Mouse (Mus musculus) heart, postnatal 0 days (tissue): Measurements from ENCODE around the gene Acsl6. TPM values are rescaled to one million over a fixed set of nuclear protein-coding genes. Genes with fewer than 3 reads are reported as not detected.

Source experiments
- ATAC-seq: fragments of 200-750 bp; cut with Nextera tagmentation; 2 replicates; pipeline ENCODE4 v1.8.0; 2017; ENCODE audit warnings: low read depth, moderate number of reproducible peaks, moderate library complexity; ENCODE audit not compliant: insufficient read depth
- DNase-seq: peaks from one replicate; pipeline ENCODE4 v3.0.0-alpha.2; 2016; ENCODE audit warnings: low spot score
- H3K27ac ChIP-seq: fragments of 300-500 bp; sonication (generic); 2 replicates; pipeline ENCODE4 v1.5.1; 2014; ENCODE audit warnings: low read depth, mild to moderate bottlenecking
- H3K27me3 ChIP-seq: fragments of 300-500 bp; sonication (generic); 2 replicates; pipeline ENCODE4 v1.6.1; 2014; ENCODE audit warnings: low read length, mixed read lengths; ENCODE audit not compliant: control insufficient read depth, insufficient read depth
- H3K36me3 ChIP-seq: fragments of 300-500 bp; sonication (generic); replicated peaks from 2 replicates; pipeline ENCODE4 v1.6.1; 2014; ENCODE audit warnings: low read length, mixed read lengths; ENCODE audit not compliant: control insufficient read depth, insufficient read depth
- H3K4me1 ChIP-seq: fragments of 300-500 bp; sonication (generic); 2 replicates; pipeline ENCODE4 v1.6.1; 2014; ENCODE audit warnings: antibody characterized with exemption; ENCODE audit not compliant: control insufficient read depth, insufficient read depth
- H3K4me2 ChIP-seq: fragments of 300-500 bp; sonication (generic); 2 replicates; pipeline ENCODE4 v1.6.1; 2014; ENCODE audit warnings: low read depth, mild to moderate bottlenecking, low read length, moderate library complexity
- H3K4me3 ChIP-seq: fragments of 300-500 bp; sonication (generic); 2 replicates; pipeline ENCODE4 v1.5.1; 2014; ENCODE audit warnings: low read depth, low read length
- H3K9ac ChIP-seq: fragments of 300-500 bp; sonication (generic); replicated peaks from 2 replicates; pipeline ENCODE4 v1.6.1; 2014; ENCODE audit warnings: low read depth, low read length, mixed read lengths
- H3K9me3 ChIP-seq: fragments of 300-500 bp; sonication (generic); replicated peaks from 2 replicates; pipeline ENCODE4 v1.6.1; 2016; ENCODE audit warnings: low read length; ENCODE audit not compliant: control insufficient read depth
- CTCF ChIP-seq: IDR thresholded peaks from 2 replicates; pipeline ENCODE4 v1.5.1; 2016; ENCODE audit warnings: antibody characterized with exemption, control low read depth, low read depth
- EP300 ChIP-seq: IDR thresholded peaks from 2 replicates; pipeline ENCODE4 v1.6.1; 2016; ENCODE audit warnings: antibody characterized with exemption, low read depth
- WGBS: fragments of 180-500 bp; shearing (Covaris S2); extraction: QIAGEN DNeasy Blood & Tissue Kit; methylation state at CpG from one replicate; pipeline ENCODE4 v1.1.7; 2014; 5-methylcytosine and 5-hydroxymethylcytosine counted together
- polyA plus RNA-seq: library from polyadenylated mRNA; unstranded; fragments of >200 nt; fragmentation: Nextera tagmentation; extraction: Ambion mirVana; gene quantifications from 2 replicates; pipeline ENCODE4 v1.2.1, GENCODE M21; 2015
- total RNA-seq: library from RNA; depleted of rRNA; stranded (reverse); fragments of >200 nt; gene quantifications from 2 replicates; pipeline ENCODE4 v1.2.3, GENCODE M21; 2014; ENCODE audit warnings: low replicate concordance

Acsl6 gene
- total and polyA plus RNA-seq, 2 experiments from 2014 or later: 0.04 to 0.51 TPM

- Histone ChIP-seq H3K9ac (no peak overlapping the region), H3K9me3 (no peaks in the 10 kb centered on the region), H3K27me3 (no peaks in the 10 kb centered on the region), H3K36me3 (no peaks in the 10 kb centered on the region), H3K4me2 (no peak overlapping the region), H3K4me1 (no peaks in the 10 kb centered on the region), H3K4me3 (no peak overlapping the region), H3K27ac (no peak overlapping the region)
- DNase-seq (no peak), ATAC-seq (no peak)
- WGBS: 58% methylated on average over 7 of the region's 7 CpGs
- TF ChIP-seq CTCF (no peak), EP300 (no peak)
Observed at GRCm38 (mm10) chr11:54355564-54355955, 52.0 kb downstream of the Acsl6 start.

DNA sequence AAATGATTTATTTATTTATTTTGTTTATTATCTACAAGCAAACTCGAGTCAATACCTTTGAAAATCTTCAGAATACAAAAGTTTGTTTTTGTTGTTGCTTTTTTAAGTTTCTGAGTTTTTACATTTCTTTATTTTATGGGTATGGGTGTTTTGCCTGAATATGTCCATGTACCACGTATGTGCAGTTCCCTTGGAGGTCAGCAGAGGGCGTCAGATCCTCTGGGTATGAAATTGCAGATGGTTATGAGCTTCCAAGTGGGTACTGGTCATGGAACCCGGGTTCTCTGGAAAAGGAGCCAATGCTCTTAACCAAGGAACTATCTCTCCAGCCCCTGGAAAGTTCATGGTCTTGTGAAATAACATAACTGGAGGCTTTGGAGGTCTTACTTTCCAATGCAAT, 53.1 kb downstream of the Acsl6 start:
- H3K36me3 ChIP-seq: no peaks in the 10 kb centered on the region
- H3K4me2 ChIP-seq: no peak overlapping the region
- H3K4me1 ChIP-seq: no peaks in the 10 kb centered on the region
- no peak overlapping the region for H3K27ac ChIP-seq
- H3K9ac ChIP-seq: no peak overlapping the region
- DNase-seq (no peak), ATAC-seq (no peak)
- TF ChIP-seq EP300: no peak
- TF ChIP-seq CTCF: 0 out of 2 replicates have a peak, but pooled peaks have one; percentile 19
- H3K4me3 ChIP-seq: no peak overlapping the region
- H3K9me3 ChIP-seq: no peaks in the 10 kb centered on the region
- no peaks in the 10 kb centered on the region for H3K27me3 ChIP-seq
- WGBS: 50% methylated on average over 4 of the region's 4 CpGs

DNA sequence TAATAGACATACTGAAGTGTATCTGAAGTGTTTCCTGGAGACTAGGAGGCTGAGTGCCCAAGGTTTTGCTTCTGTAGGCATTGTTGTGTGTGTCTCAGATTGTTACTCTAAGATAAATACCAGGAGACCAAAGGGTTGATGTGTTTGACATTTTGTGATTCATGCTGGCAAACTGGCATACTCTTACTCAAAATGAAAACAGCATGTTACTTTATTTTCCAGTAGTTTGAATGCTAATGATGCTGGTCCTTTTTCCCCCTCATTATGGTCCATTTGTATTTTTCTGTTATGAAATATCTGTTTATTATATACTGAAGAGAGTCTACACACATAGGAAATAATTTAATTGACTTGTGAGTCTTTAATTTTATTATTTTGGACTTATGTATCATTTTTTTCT, 69.0 kb downstream of the Acsl6 start:
- Histone ChIP-seq H3K9ac (no peak overlapping the region), H3K4me3 (no peak overlapping the region), H3K9me3 (no peaks in the 10 kb centered on the region), H3K27me3 (no peaks in the 10 kb centered on the region), H3K4me2 (no peak overlapping the region), H3K36me3 (no peaks in the 10 kb centered on the region), H3K27ac (no peak overlapping the region), H3K4me1 (no peaks in the 10 kb centered on the region)
- no peak for DNase-seq
- no peak for TF ChIP-seq CTCF
- TF ChIP-seq EP300: no peak
- no peak for ATAC-seq

DNA sequence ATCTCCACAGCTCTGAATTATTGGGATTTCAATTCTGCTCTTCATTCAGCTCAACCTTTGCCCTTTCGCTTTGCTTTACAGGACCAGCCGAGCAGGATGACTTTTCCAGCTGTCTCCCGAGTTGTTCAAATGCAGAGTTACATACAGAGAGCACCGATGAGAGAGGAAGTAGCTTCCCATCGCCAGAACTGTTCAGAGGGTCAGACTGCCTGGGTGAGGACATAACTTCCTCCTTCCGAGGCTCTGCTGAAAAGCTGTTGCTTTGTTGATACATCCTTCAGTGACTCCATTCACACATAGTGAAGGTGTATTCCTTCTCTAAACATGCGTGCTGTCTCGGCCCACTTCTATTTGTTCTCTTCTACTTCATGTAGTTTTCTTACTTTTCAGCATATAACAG, 86.8 kb downstream of the Acsl6 start:
- no peak for TF ChIP-seq CTCF
- no peak for TF ChIP-seq EP300
- Histone ChIP-seq H3K36me3 (no peaks in the 10 kb centered on the region), H3K9me3 (no peaks in the 10 kb centered on the region), H3K27me3 (no peaks in the 10 kb centered on the region), H3K4me1 (no peaks in the 10 kb centered on the region), H3K4me3 (no peak overlapping the region), H3K27ac (no peak overlapping the region), H3K4me2 (no peak overlapping the region), H3K9ac (no peak overlapping the region)
- ATAC-seq: no peak
- DNase-seq: no peak
- WGBS: 52% methylated on average over 8 of the region's 8 CpGs

DNA sequence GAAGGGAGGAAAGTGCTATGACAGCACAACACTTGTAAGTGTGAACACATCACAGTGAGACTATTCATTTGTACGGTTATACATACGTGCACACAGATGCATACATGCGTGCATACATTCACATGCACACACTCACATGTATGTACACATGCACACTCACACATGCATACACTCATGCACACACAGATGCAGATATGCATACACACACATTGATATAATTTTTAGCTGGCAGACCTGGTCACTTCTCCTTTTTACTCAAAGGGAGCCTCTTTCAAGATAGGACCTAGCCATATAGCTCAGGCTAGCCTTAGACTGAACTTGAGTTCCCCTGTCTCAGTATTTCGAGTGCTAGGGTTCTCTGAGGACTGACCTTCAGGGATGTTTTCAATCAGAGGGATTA, 87.7 kb downstream of the Acsl6 start:
- Histone ChIP-seq H3K4me3 (no peak overlapping the region), H3K4me1 (no peaks in the 10 kb centered on the region), H3K9me3 (no peaks in the 10 kb centered on the region), H3K36me3 (no peaks in the 10 kb centered on the region), H3K4me2 (no peak overlapping the region), H3K27me3 (no peaks in the 10 kb centered on the region), H3K27ac (no peak overlapping the region), H3K9ac (no peak overlapping the region)
- ATAC-seq (no peak), DNase-seq (no peak)
- WGBS: 82% methylated on average over 4 of the region's 4 CpGs
- no peak for TF ChIP-seq CTCF
- no peak for TF ChIP-seq EP300

GRCm38 (mm10) chr11:54396686-54397085, 93.1 kb downstream of the Acsl6 start:
- no peak overlapping the region for H3K27ac ChIP-seq
- no peak overlapping the region for H3K4me2 ChIP-seq
- H3K36me3 ChIP-seq: no peaks in the 10 kb centered on the region
- DNase-seq (no peak), ATAC-seq (no peak)
- H3K4me3 ChIP-seq: no peak overlapping the region
- TF ChIP-seq CTCF: no peak
- TF ChIP-seq EP300: no peak
- H3K4me1 ChIP-seq: no peaks in the 10 kb centered on the region
- H3K9me3 ChIP-seq: no peaks in the 10 kb centered on the region
- WGBS: 56% methylated on average over 1 of the region's 1 CpGs
- no peaks in the 10 kb centered on the region for H3K27me3 ChIP-seq
- no peak overlapping the region for H3K9ac ChIP-seq
